In genomic region chr11:116311169-116311568, GRCm38 (mm10) we compare ENCODE assay signal across 15 mouse cellular contexts. TPM values are rescaled to one million over a fixed set of nuclear protein-coding genes. Genes with fewer than 3 reads are reported as not detected.
A peak's percentile ranks its signal among the peaks of the same experiment; 100 is the strongest.
DNase-seq lines count a peak whose midpoint lies in the region; ATAC-seq and TF ChIP-seq lines count a peak whose summit lies in the region.
"Had no signal": no experiment of that assay in that cellular context is flagged by ENCODE, and none has a peak within 500 bp of the region (broad histone marks: within the 10 kb centered on the region; RNA-seq: fewer than 3 reads in every experiment).

No protein-coding gene starts in this region.

- H3K27me3 ChIP-seq in hindbrain, postnatal 0 days (ENCODE audit: insufficient read depth, low read length): no peaks in the 10 kb centered on the region
- H3K27me3 ChIP-seq in hindbrain, embryonic 12.5 days: 0 out of 2 replicates have a peak, but pooled peaks cover 3% of the 10 kb centered on the region
- 0 out of 2 replicates have a peak, but pooled peaks cover 3% of the 10 kb centered on the region for H3K27me3 ChIP-seq in midbrain, embryonic 14.5 days (ENCODE audit: control insufficient read depth, insufficient read depth, low read length)
- H3K27me3 ChIP-seq in midbrain, embryonic 16.5 days (ENCODE audit: control insufficient read depth, insufficient read depth, low read depth, low read length): no peaks in the 10 kb centered on the region

- H3K9ac ChIP-seq in hindbrain, postnatal 0 days (replicated peaks; ENCODE audit: low read length): no peak overlapping the region
- no peak overlapping the region for H3K9ac ChIP-seq in hindbrain, embryonic 12.5 days
- H3K9ac ChIP-seq in midbrain, embryonic 14.5 days (replicated peaks; ENCODE audit: low read length): no peak overlapping the region
- no peak overlapping the region for H3K9ac ChIP-seq in midbrain, embryonic 16.5 days (ENCODE audit: low read depth, low read length)
- H3K9ac ChIP-seq: liver, embryonic 13.5 days had no signal

- no peak overlapping the region for H3K4me2 ChIP-seq in hindbrain, postnatal 0 days (ENCODE audit: low read depth, low read length)
- no peak overlapping the region for H3K4me2 ChIP-seq in hindbrain, embryonic 12.5 days (replicated peaks)
- H3K4me2 ChIP-seq in midbrain, embryonic 14.5 days (ENCODE audit: low read length): no peak overlapping the region
- H3K4me2 ChIP-seq in midbrain, embryonic 16.5 days (ENCODE audit: low read length): no peak overlapping the region
- H3K4me2 ChIP-seq: liver, embryonic 13.5 days had no signal

- H3K9me3 ChIP-seq in hindbrain, postnatal 0 days (ENCODE audit: low read length): no peaks in the 10 kb centered on the region
- no peaks in the 10 kb centered on the region for H3K9me3 ChIP-seq in hindbrain, embryonic 12.5 days (replicated peaks)
- H3K9me3 ChIP-seq in midbrain, embryonic 14.5 days (ENCODE audit: control insufficient read depth, low read length): no peaks in the 10 kb centered on the region
- H3K9me3 ChIP-seq in midbrain, embryonic 16.5 days (replicated peaks; ENCODE audit: control insufficient read depth, low read length, poor library complexity, severe bottlenecking): no peaks in the 10 kb centered on the region
- H3K9me3 ChIP-seq: heart, embryonic 10.5 days; liver, embryonic 13.5 days had no signal

- H3K36me3 ChIP-seq in hindbrain, postnatal 0 days (ENCODE audit: insufficient read depth, low read length): no peaks in the 10 kb centered on the region
- no peaks in the 10 kb centered on the region for H3K36me3 ChIP-seq in hindbrain, embryonic 12.5 days
- no peaks in the 10 kb centered on the region for H3K36me3 ChIP-seq in midbrain, embryonic 14.5 days (ENCODE audit: control insufficient read depth, insufficient read depth, low read length)
- no peaks in the 10 kb centered on the region for H3K36me3 ChIP-seq in midbrain, embryonic 16.5 days (ENCODE audit: control insufficient read depth, insufficient read depth, low read length)
- H3K36me3 ChIP-seq: heart, embryonic 10.5 days; liver, embryonic 13.5 days had no signal

- DNase-seq in cerebellum, postnatal 10 days: peak; percentile 56 to 58
- DNase-seq in hindbrain, postnatal 0 days (ENCODE audit: low spot score): peak; percentile 70
- peak; percentile 26 for DNase-seq in midbrain, embryonic 14.5 days
- peak; percentile 72 for DNase-seq in brain, adult 2 months (ENCODE audit: low read depth, low spot score)
- DNase-seq in urinary bladder, postnatal 14 days (ENCODE audit: low spot score): no peak
- DNase-seq: adrenal gland, postnatal 36 days; cerebellum, adult 11-12 months; gastrocnemius, postnatal 14 days; kidney, adult 18-20 months; liver, embryonic 13.5 days had no signal

- H3K4me1 ChIP-seq in hindbrain, postnatal 0 days (ENCODE audit: insufficient read depth, low read length): peaks cover 4% of the 10 kb centered on the region; the same call in 1 of the 2 replicates
- peaks cover 4% of the 10 kb centered on the region; the same call in 1 of the 2 replicates for H3K4me1 ChIP-seq in hindbrain, embryonic 12.5 days
- no peaks in the 10 kb centered on the region for H3K4me1 ChIP-seq in midbrain, embryonic 14.5 days (ENCODE audit: control insufficient read depth, insufficient read depth, low read length)
- H3K4me1 ChIP-seq in midbrain, embryonic 16.5 days (ENCODE audit: control insufficient read depth, insufficient read depth, low read length): no peaks in the 10 kb centered on the region

- H3K27ac ChIP-seq in hindbrain, postnatal 0 days: no peak overlapping the region
- no peak overlapping the region for H3K27ac ChIP-seq in hindbrain, embryonic 12.5 days
- H3K27ac ChIP-seq in midbrain, embryonic 14.5 days (replicated peaks; ENCODE audit: low read depth, low read length): no peak overlapping the region
- no peak overlapping the region for H3K27ac ChIP-seq in midbrain, embryonic 16.5 days (ENCODE audit: low read length)
- H3K27ac ChIP-seq: heart, embryonic 10.5 days; liver, embryonic 13.5 days had no signal

- ATAC-seq in cerebellum, adult (ENCODE audit: insufficient number of reproducible peaks, low FRiP score, low TSS enrichment): no peak
- no peak for ATAC-seq in hindbrain, postnatal 0 days
- no peak for ATAC-seq in hindbrain, embryonic 12.5 days (ENCODE audit: low FRiP score)
- ATAC-seq in midbrain, embryonic 14.5 days (ENCODE audit: low FRiP score, low TSS enrichment): no peak
- ATAC-seq in midbrain, embryonic 16.5 days: no peak

- no peak for TF ChIP-seq CTCF in hindbrain, postnatal 0 days (IDR thresholded peaks at IDR 0.05; ENCODE audit: low read depth)

- WGBS in hindbrain, postnatal 0 days: 22% methylated on average over 8 of the region's 8 CpGs
- WGBS in hindbrain, embryonic 12.5 days: 61% methylated on average over 8 of the region's 8 CpGs
- WGBS in midbrain, embryonic 14.5 days: 57% methylated on average over 8 of the region's 8 CpGs
- 50% methylated on average over 8 of the region's 8 CpGs for WGBS in midbrain, embryonic 16.5 days

- no peak overlapping the region for H3K4me3 ChIP-seq in hindbrain, postnatal 0 days (ENCODE audit: low read length)
- no peak overlapping the region for H3K4me3 ChIP-seq in hindbrain, embryonic 12.5 days
- no peak overlapping the region for H3K4me3 ChIP-seq in midbrain, embryonic 14.5 days (replicated peaks; ENCODE audit: low read depth, low read length)
- H3K4me3 ChIP-seq in midbrain, embryonic 16.5 days (ENCODE audit: low read depth, low read length): no peak overlapping the region
- H3K4me3 ChIP-seq: heart, embryonic 10.5 days; liver, embryonic 13.5 days had no signal

RNA-seq across cellular contexts. Expression of gene Exoc7, which starts 4.1 kb away (rescaled TPM):
- 84.6 and 95.3 TPM in 2 replicates for total RNA-seq in hindbrain, postnatal 0 days (2014; rRNA removed)
- polyA plus RNA-seq in hindbrain, postnatal 0 days (2015; fragmentation: Nextera tagmentation; extraction: Ambion mirVana): 128 TPM in 2 replicates
- polyA plus RNA-seq in hindbrain, embryonic 12.5 days (2016; fragmentation: Nextera tagmentation; extraction: Ambion mirVana): 82.8 and 89.1 TPM in 2 replicates
- polyA plus RNA-seq in midbrain, embryonic 14.5 days (2014; fragmentation: Nextera tagmentation; extraction: Ambion mirVana): 122 and 125 TPM in 2 replicates
- 122 and 127 TPM in 2 replicates for polyA plus RNA-seq in midbrain, embryonic 16.5 days (2015; fragmentation: Nextera tagmentation; extraction: Ambion mirVana)

RNA-seq across cellular contexts. Expression of gene Foxj1, which starts 24.0 kb away (rescaled TPM):
- 37.6 and 40.0 TPM in 2 replicates for total RNA-seq in hindbrain, postnatal 0 days (2014; rRNA removed)
- polyA plus RNA-seq in hindbrain, postnatal 0 days (2015; fragmentation: Nextera tagmentation; extraction: Ambion mirVana): 15.5 and 16.6 TPM in 2 replicates
- polyA plus RNA-seq in hindbrain, embryonic 12.5 days (2016; fragmentation: Nextera tagmentation; extraction: Ambion mirVana): 27.2 and 28.2 TPM in 2 replicates
- polyA plus RNA-seq in midbrain, embryonic 14.5 days (2014; fragmentation: Nextera tagmentation; extraction: Ambion mirVana): 9.2 TPM in 2 replicates
- polyA plus RNA-seq in midbrain, embryonic 16.5 days (2015; fragmentation: Nextera tagmentation; extraction: Ambion mirVana): 12.1 and 13.6 TPM in 2 replicates
- total RNA-seq: hematopoietic stem cell, adult 5-6 weeks had no signal

RNA-seq across cellular contexts. Expression of gene Galr2, which starts 30.4 kb away (rescaled TPM):
- 0.40 TPM in 1 of 2 replicates, not detected in the other for total RNA-seq in hindbrain, postnatal 0 days (2014; rRNA removed)
- 0.34 and 0.44 TPM in 2 replicates for polyA plus RNA-seq in hindbrain, postnatal 0 days (2015; fragmentation: Nextera tagmentation; extraction: Ambion mirVana)
- 0.53 and 0.56 TPM in 2 replicates for polyA plus RNA-seq in hindbrain, embryonic 12.5 days (2016; fragmentation: Nextera tagmentation; extraction: Ambion mirVana)
- 0.30 and 0.55 TPM in 2 replicates for polyA plus RNA-seq in midbrain, embryonic 14.5 days (2014; fragmentation: Nextera tagmentation; extraction: Ambion mirVana)
- polyA plus RNA-seq in midbrain, embryonic 16.5 days (2015; fragmentation: Nextera tagmentation; extraction: Ambion mirVana): 0.46 and 0.62 TPM in 2 replicates
- total RNA-seq: adrenal gland, postnatal 36 days; hematopoietic stem cell, adult 5-6 weeks had no signal
- polyA plus RNA-seq: liver, embryonic 13.5 days had no signal

RNA-seq across cellular contexts. Expression of gene Srp68, which starts 37.2 kb away (rescaled TPM):
- 18.3 and 22.5 TPM in 2 replicates for total RNA-seq in hindbrain, postnatal 0 days (2014; rRNA removed)
- polyA plus RNA-seq in hindbrain, postnatal 0 days (2015; fragmentation: Nextera tagmentation; extraction: Ambion mirVana): 50.4 and 50.8 TPM in 2 replicates
- 85.2 and 88.0 TPM in 2 replicates for polyA plus RNA-seq in hindbrain, embryonic 12.5 days (2016; fragmentation: Nextera tagmentation; extraction: Ambion mirVana)
- 49.5 and 57.1 TPM in 2 replicates for polyA plus RNA-seq in midbrain, embryonic 14.5 days (2014; fragmentation: Nextera tagmentation; extraction: Ambion mirVana)
- 58.2 and 59.2 TPM in 2 replicates for polyA plus RNA-seq in midbrain, embryonic 16.5 days (2015; fragmentation: Nextera tagmentation; extraction: Ambion mirVana)
